Mouse (Mus musculus) stomach, embryonic 16.5 days (tissue): ENCODE data around the gene Olfr1158. TPM values are rescaled to one million over a fixed set of nuclear protein-coding genes. Genes with fewer than 3 reads are reported as not detected.
"Not testable (repeated sequence)": the region's sequence is repeated elsewhere in the genome, so short reads cannot be mapped to it uniquely, and the experiment has no call there.

ENCODE experiments used
- ATAC-seq: fragments of 200-750 bp; cut with Nextera tagmentation; 2 replicates; pipeline ENCODE4 v1.8.0; 2017; ENCODE audit warnings: moderate number of reproducible peaks, moderate TSS enrichment; ENCODE audit not compliant: insufficient read depth, low FRiP score
- H3K27ac ChIP-seq: fragments of 300-500 bp; sonication (generic); 2 replicates; pipeline ENCODE4 v1.5.1; 2014; ENCODE audit warnings: low read length
- H3K27me3 ChIP-seq: fragments of 300-500 bp; sonication (generic); 2 replicates; pipeline ENCODE4 v1.6.1; 2014; ENCODE audit warnings: low read length, control low read depth, mixed read lengths; ENCODE audit not compliant: control insufficient read depth, insufficient read depth
- H3K36me3 ChIP-seq: fragments of 300-500 bp; sonication (generic); 2 replicates; pipeline ENCODE4 v1.6.1; 2014; ENCODE audit warnings: low read length; ENCODE audit not compliant: control insufficient read depth, insufficient read depth
- H3K4me1 ChIP-seq: fragments of 300-500 bp; sonication (generic); 2 replicates; pipeline ENCODE4 v1.6.1; 2014; ENCODE audit warnings: low read length, control low read depth, mixed read lengths; ENCODE audit not compliant: control insufficient read depth, insufficient read depth
- H3K4me2 ChIP-seq: fragments of 300-500 bp; sonication (generic); 2 replicates; pipeline ENCODE4 v1.6.1; 2014; ENCODE audit warnings: low read depth, low read length, mixed read lengths
- H3K4me3 ChIP-seq: fragments of 300-500 bp; sonication (generic); replicated peaks from 2 replicates; pipeline ENCODE4 v1.5.1; 2014; ENCODE audit warnings: mild to moderate bottlenecking, low read length
- H3K9ac ChIP-seq: fragments of 300-500 bp; sonication (generic); 2 replicates; pipeline ENCODE4 v1.6.1; 2014; ENCODE audit warnings: low read length
- H3K9me3 ChIP-seq: fragments of 300-500 bp; sonication (generic); replicated peaks from 2 replicates; pipeline ENCODE4 v1.6.1; 2016; ENCODE audit warnings: low read length, control low read depth; ENCODE audit not compliant: control insufficient read depth
- WGBS: fragments of 180-500 bp; shearing (Covaris S2); extraction: QIAGEN DNeasy Blood & Tissue Kit; methylation state at CpG from one replicate; pipeline ENCODE4 v1.1.7; 2014; 5-methylcytosine and 5-hydroxymethylcytosine counted together
- polyA plus RNA-seq: library from polyadenylated mRNA; unstranded; fragments of >200 nt; fragmentation: Nextera tagmentation; extraction: Ambion mirVana; gene quantifications from 2 replicates; pipeline ENCODE4 v1.2.1, GENCODE M21; 2015

Olfr1158 gene
- not detected in 2 replicates for polyA plus RNA-seq

DNA sequence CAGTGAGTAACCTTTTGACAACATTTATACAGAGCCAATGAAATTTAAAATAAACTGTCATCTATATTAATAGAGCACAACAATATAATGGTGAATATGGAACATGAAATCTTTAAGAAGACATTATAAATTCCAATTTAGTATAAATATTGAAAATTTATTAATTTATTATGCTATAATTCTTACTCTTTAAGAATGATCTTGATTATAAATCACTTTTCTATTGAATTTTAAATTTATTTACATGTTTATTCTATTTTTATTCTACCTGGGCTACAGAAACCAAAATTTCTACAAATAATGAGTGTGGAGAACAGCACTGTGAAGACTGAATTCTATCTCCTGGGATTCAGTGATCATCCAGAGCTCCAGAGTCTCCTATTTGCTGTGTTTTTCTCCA is at the start of gene Olfr1158:
Gene Olfr1158, plus strand, starts transcription at position 301 of the 400 bp plus-strand sequence.
- H3K27me3 ChIP-seq = no peaks in the 10 kb centered on the region

DNA sequence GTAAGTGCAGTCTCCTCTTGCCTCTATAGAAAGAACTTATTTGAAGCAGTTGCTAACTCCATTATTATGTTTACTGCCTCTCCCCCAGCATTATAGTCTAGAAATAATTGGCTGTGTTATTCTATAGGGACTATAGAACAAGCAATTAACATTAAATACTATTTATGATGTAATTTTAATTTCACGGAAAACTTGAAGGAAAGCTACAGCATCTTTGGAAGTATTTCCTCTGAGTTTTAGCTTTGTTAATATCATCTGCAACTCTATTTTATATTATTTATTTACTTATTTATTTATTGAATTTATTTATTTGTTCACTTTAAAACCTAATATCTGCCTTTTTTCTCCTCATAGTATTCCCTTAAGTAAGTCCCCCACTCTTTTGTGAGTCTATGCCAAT is 44.9 kb upstream of the Olfr1158 start, which contains the start of gene Olfr1155:
Gene Olfr1155, minus strand, starts transcription at position 101 of the 400 bp plus-strand sequence.
- no peak within 1 kb of the TSS for H3K4me2 ChIP-seq
- H3K9me3 ChIP-seq = no peaks in the 10 kb centered on the region
- H3K27ac ChIP-seq = no peak within 1 kb of the TSS
- ATAC-seq = no peak
- no peaks in the 10 kb centered on the region for H3K4me1 ChIP-seq
- no peak within 1 kb of the TSS for H3K9ac ChIP-seq
- no peak within 1 kb of the TSS for H3K4me3 ChIP-seq
- H3K36me3 ChIP-seq = no peaks in the 10 kb centered on the region
- 95% methylated on average over 1 of the region's 1 CpGs for WGBS
- no peaks in the 10 kb centered on the region for H3K27me3 ChIP-seq

More for the DNA sequence above, at the start of gene Olfr1158:
- H3K4me2 ChIP-seq = no peak within 1 kb of the TSS
- H3K9ac ChIP-seq = no peak within 1 kb of the TSS
- H3K9me3 ChIP-seq = no peaks in the 10 kb centered on the region
- no peaks in the 10 kb centered on the region for H3K36me3 ChIP-seq
- H3K4me3 ChIP-seq = no peak within 1 kb of the TSS
- H3K27ac ChIP-seq = no peak within 1 kb of the TSS
- ATAC-seq = no peak
- H3K4me1 ChIP-seq = no peaks in the 10 kb centered on the region

DNA sequence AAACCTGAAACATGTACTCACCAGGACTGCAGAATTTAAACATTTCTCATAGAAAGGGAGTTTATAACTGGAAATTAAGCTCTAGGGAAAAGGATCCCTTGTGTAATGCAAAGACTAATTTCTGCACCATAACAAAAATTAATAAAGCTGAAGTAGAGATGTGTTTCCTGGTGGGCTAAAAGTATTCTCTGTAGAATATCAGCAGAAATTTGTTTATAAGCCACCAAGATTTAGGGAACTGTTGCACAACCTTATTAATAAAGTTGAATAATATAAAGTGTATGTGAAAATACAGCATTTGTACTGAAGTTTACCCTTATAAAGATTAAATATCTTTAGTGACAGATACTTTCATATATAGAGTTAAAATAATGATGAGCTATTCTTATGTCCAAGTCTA is 36.9 kb upstream of the Olfr1158 start, which contains the start of gene Olfr1156:
Gene Olfr1156, minus strand, starts transcription at position 101 of the 400 bp plus-strand sequence.
- no peak within 1 kb of the TSS for H3K27ac ChIP-seq
- no peaks in the 10 kb centered on the region for H3K36me3 ChIP-seq
- H3K27me3 ChIP-seq = no peaks in the 10 kb centered on the region
- no peak within 1 kb of the TSS for H3K4me3 ChIP-seq
- no peak within 1 kb of the TSS for H3K4me2 ChIP-seq
- ATAC-seq = no peak
- no peak within 1 kb of the TSS for H3K9ac ChIP-seq
- no peaks in the 10 kb centered on the region for H3K9me3 ChIP-seq
- no peaks in the 10 kb centered on the region for H3K4me1 ChIP-seq

DNA sequence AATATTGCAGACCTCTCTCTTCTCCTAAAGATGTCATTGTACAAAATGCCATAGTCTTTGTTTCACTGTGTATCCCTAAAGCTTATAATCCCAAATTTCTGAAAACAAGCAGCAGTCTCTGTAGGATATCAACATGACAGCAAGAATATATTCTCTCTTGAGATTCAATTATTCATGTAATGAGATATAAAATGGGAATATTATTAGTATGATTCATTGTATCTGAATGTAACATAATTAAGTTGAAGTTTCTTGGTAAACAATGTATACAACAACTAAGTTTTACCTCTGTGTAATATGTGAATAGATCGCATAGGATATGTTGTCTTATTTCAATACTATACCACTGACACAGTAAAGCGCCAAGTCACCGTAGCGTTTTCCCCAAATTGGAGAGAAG is 21.7 kb upstream of the Olfr1158 start, which contains the start of gene Olfr1157:
Gene Olfr1157, minus strand, starts transcription at position 101 of the 400 bp plus-strand sequence.
- 94% methylated on average over 4 of the region's 4 CpGs for WGBS
- no peaks in the 10 kb centered on the region for H3K9me3 ChIP-seq
- H3K4me1 ChIP-seq = no peaks in the 10 kb centered on the region
- H3K27ac ChIP-seq = no peak within 1 kb of the TSS
- no peak within 1 kb of the TSS for H3K9ac ChIP-seq
- no peaks in the 10 kb centered on the region for H3K36me3 ChIP-seq
- no peaks in the 10 kb centered on the region for H3K27me3 ChIP-seq
- H3K4me2 ChIP-seq = no peak within 1 kb of the TSS
- ATAC-seq = no peak
- H3K4me3 ChIP-seq = no peak within 1 kb of the TSS

DNA sequence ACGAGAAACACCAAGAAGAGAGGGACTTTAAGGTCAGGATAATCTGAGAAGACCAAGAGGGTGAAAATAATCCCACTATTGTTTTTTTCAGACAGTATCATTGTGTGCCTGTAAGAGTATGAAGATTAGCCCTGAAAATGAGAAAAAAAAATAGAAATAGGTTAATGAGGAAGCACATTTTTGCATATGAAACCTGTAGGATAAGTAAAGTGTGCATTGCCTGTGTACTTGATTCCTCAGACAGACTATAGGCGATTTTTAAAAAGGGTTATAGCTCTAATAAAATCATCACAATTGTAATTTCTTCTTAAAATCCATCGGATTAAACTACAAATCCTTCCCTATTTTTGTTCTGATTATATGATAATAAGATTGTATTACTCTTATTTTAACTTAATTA is 15.3 kb upstream of the Olfr1158 start, which contains the start of gene Olfr74:
Gene Olfr74, minus strand, starts transcription at position 101 of the 400 bp plus-strand sequence.
- no peaks in the 10 kb centered on the region for H3K9me3 ChIP-seq
- H3K4me3 ChIP-seq = no peak within 1 kb of the TSS
- H3K9ac ChIP-seq = no peak within 1 kb of the TSS
- WGBS = 65% methylated on average over 3 of the region's 3 CpGs
- no peaks in the 10 kb centered on the region for H3K27me3 ChIP-seq
- no peak within 1 kb of the TSS for H3K27ac ChIP-seq
- ATAC-seq = no peak
- no peaks in the 10 kb centered on the region for H3K4me1 ChIP-seq
- H3K4me2 ChIP-seq = no peak within 1 kb of the TSS
- H3K36me3 ChIP-seq = no peaks in the 10 kb centered on the region

DNA sequence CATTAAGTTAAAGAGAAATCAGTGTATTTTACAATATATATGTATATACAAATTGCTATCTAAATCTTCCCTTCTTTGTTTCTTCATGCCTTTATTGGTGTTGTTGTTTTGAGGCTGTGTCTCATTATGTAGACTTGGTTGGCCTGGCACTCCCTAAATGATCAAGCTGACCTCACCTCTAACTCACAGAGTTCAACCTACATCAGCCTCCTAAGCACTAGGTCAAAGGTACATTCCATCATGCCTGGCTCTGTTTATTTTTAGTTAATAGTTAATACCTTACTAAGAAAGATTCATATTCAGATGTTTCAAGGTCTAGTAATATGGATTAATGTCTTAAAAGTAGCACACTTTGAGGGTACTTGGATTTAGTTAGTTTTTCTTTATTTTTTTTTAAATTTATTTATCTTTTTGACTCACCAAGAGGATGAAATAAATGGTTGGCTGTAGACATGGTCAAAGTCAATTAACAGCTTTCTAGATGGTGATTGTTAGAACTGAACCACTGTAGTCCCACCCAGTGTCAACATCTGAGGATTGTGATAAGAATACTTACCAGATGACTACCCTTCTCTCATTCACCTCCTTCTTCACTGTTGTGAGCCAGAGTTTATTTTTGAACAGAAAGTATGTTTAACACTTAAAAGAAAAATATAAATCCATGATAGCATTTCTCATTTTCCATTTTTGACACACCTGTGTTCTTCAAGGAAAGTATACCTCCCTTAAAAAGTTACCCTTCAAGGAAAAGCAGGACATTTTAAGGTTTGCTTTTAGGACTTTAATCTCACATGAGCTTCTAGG is 17.8 kb downstream of the Olfr1158 start, which contains the start of gene Olfr1160:
Gene Olfr1160, minus strand, starts transcription at position 754 of the 804 bp plus-strand sequence.
- Histone ChIP-seq H3K4me2 (no peak within 1 kb of the TSS), H3K27ac (no peak within 1 kb of the TSS), H3K9ac (no peak within 1 kb of the TSS), H3K27me3 (no peaks in the 10 kb centered on the region), H3K4me1 (no peaks in the 10 kb centered on the region), H3K9me3 (no peaks in the 10 kb centered on the region), H3K4me3 (no peak within 1 kb of the TSS), H3K36me3 (no peaks in the 10 kb centered on the region)
- ATAC-seq = peak; percentile 92

DNA sequence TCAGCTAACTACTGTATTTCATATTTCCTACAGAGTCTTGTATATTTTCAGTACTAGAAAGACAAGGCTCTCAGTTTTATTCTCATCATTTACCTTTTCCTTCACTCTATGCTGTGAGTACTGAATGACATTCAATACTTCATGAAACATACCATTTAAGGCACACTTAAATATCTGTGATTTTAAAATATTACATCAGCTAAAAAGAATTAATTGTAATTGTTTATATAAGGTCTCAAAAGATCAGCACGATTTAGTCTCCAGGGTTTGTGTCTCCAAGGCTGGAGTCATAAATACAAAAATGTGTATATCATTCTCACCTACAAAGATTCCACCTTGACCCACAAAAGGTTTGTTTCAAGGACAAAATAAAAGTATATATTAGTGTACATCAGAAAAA is 32.6 kb downstream of the Olfr1158 start, which contains the start of gene Olfr1161:
Gene Olfr1161, plus strand, starts transcription at position 301 of the 400 bp plus-strand sequence.
- H3K4me1 ChIP-seq, H3K27ac ChIP-seq, H3K27me3 ChIP-seq, H3K9me3 ChIP-seq, ATAC-seq, H3K36me3 ChIP-seq, H3K4me3 ChIP-seq, H3K4me2 ChIP-seq, H3K9ac ChIP-seq: not testable (repeated sequence)
- 56% methylated on average over 1 of the region's 1 CpGs for WGBS

DNA sequence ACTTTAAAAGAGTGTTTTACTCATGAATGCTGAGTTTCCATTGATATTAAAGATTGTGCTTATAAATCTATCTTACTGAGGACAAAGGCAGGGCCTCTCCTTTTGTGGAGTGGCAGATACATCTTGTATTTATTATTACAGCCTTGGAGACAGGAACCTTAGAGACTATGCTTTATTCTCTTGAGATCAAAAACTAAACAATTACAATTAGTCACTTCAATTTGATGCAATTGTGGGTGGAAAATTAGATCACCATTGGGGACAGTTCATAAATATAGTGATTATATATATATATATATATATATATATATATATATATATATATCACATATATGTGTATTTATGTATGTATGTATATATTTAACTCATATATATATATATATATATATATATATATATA is 47.7 kb downstream of the Olfr1158 start, which contains the start of gene Olfr73:
Gene Olfr73, minus strand, starts transcription at position 101 of the 400 bp plus-strand sequence.
- H3K4me1 ChIP-seq = no peaks in the 10 kb centered on the region
- H3K27ac ChIP-seq = no peak within 1 kb of the TSS
- no peak within 1 kb of the TSS for H3K4me3 ChIP-seq
- no peaks in the 10 kb centered on the region for H3K9me3 ChIP-seq
- no peak within 1 kb of the TSS for H3K9ac ChIP-seq
- H3K36me3 ChIP-seq = no peaks in the 10 kb centered on the region
- no peak for ATAC-seq
- H3K27me3 ChIP-seq = no peaks in the 10 kb centered on the region
- no peak within 1 kb of the TSS for H3K4me2 ChIP-seq
